Mouse (Mus musculus) MN1 (cell line): ENCODE measurements around the gene Slc4a3.

ENCODE experiments used
- DNase-seq: peaks from one replicate; pipeline ENCODE4 v3.0.0-alpha.2; 2016; ENCODE audit warnings: low spot score

Slc4a3 gene

GRCm38 (mm10) chr1:75521321-75522031 is 24.6 kb upstream of the Slc4a3 start, which contains the start of gene Stk11ip:
Gene Stk11ip, plus strand, starts transcription at chr1:75521529.
- DNase-seq: peak; percentile 92

DNA sequence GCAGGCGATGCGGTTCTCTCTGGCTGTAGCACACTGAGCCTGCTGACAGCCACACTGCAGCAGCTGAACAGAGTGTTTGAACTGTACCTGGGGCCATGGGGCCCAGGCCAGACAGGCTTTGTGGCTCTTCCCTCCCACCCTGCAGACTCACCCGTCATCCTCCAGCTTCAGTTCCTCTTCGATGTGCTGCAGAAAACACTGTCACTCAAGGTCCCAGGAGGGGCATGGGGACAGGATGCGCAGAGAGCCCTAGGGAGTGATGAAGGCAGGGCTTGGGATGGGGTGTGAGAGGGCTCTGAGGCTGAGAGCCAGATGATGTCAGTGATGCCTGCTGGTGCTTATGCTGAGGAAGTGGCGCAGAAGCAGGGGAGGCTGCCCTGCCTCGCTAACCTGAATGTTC is 21.4 kb upstream of the Slc4a3 start:
- DNase-seq: no peak

- DNase-seq: peak; percentile 66
These were observed 15.5 kb upstream of the Slc4a3 start for GRCm38 (mm10) chr1:75530546-75530945.

DNA sequence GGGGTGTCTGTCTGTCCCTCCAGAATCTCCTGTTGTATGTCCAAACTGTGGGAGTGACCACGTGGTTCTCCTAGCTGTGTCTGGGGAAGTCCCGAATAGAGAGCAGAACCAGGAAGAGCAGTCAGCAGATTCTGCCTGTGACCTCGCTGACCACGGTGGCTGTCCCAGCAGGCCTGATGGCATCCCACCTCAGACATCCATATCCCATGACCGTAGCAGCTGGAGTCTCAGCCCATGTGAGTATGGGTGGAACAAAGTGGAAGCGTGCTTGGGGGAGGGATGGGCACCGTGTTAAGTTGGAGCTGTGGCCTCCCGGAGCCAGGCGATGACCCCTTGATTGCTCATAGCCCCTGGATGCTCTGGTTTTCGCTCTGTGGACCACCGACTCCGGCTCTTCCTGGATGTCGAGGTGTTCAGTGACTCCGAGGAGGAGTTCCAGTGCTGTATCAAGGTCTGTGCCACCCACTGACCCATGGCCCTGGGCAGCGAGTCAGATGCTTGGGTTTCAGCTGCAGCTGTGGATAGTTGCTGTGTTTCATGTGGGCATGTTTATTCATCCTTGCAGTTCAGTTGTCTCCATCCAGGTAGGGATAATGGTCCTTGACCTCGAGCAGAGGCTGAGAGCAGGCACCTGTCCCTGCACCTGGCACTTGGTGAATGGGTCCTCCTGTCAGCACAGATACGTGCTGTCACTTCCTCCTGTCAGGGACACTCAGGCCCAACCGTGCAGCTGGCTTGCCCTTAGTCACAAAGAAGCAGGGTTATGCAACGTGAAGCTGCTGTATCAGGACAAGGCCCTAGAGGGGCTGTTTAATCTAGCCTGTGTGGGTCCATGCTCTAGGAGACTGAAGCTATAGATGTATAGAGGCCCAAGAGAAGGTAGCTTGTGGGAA is 13.5 kb upstream of the Slc4a3 start:
- DNase-seq: no peak

DNA sequence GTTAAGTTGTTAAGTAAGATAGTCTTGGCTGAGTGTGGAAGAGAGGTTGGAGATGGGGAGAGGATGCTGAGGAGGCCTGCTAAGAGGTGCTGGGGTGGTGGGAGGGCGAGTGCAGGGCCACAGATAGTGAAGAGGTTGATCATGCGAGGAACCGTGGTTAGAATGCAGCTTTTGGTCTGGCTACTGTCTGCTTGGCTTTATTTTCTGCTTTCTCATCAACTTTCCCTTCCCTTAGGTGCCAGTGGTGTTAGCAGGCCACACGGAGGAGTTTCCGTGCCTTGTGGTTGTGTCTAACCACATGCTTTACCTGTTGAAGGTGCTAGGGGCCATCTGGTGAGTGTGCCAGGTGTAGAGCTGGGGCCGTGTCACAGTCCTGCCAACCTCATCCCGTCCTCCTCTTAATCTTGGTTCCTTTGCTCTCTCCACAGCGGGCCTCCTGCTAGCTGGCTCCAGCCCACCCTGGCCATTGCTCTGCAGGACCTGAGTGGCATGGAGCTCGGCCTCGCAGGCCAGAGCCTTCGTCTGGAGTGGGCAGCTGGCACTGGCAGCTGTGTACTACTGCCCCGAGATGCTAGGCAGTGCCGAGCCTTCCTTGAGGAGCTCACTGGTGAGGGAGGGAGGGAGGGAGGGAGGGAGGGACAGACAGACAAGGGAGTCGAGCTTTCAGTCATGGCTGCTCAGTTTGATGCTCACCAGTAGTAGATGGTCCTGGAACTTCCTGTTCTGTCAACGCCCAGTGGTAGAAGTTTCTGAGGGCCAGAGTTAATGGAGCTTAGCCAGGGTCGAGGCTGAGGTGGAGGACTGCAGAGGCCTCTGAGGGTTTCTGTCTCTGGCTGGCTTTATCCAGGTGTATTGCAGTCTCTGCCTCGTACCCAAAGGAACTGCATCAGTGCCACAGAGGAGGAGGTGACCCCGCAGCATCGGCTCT is 12.5 kb upstream of the Slc4a3 start:
- DNase-seq: no peak

- DNase-seq: no peak
These were observed 8.5 kb upstream of the Slc4a3 start for GRCm38 (mm10) chr1:75537587-75537986.

DNA sequence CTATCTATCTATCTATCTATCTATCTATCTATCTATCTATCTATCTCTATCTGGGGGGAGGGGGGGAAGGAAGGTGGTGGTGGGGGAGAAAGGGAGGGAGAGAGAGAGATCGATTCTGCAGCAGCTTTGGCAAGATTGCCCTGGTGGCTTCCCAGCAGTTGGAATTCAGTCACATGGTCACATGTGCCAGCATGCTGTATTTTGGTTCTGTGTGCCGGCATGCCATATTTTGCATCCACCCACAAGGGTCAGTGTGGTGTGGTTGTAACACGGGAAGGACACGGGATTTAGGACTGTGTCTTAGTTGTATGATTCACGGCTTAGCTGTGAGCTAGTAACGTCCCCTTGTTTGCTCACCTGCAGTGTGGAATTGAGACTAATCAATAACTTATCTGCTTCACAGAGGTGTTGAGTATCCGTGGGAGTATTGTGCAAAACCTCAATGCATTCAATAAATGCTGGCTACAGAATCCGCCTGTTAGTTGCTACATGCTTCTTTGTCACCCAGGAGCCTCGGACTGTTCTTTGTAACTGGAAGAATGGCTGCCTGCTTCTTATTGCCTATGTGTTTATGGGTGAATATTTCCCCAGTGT is 7.4 kb upstream of the Slc4a3 start:
- no peak for DNase-seq

GRCm38 (mm10) chr1:75541496-75541895 is 4.6 kb upstream of the Slc4a3 start:
- no peak for DNase-seq

GRCm38 (mm10) chr1:75544351-75544750 is 1.7 kb upstream of the Slc4a3 start:
- no peak for DNase-seq

DNA sequence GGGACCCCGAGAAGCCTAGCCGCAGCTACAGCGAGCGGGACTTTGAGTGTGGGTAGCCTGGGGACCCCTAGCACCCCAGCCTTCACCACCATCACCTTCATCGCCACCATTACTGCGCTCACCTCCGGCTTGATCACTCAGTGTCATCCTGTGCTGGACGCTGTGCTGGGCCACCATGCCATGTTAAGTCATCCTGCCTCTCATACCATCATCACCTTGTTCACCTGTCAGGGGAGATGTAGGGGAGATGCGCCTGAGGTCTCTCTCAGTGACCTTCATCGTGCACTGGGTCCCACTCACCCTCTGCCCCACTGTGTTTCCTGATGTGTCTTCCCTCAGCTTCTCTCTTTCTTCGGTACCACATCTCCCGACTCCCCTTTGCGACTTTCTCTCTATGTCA is 1.3 kb downstream of the Slc4a3 start:
- DNase-seq: no peak

- no peak for DNase-seq
These were observed 2.0 kb downstream of the Slc4a3 start for GRCm38 (mm10) chr1:75548083-75548482.

GRCm38 (mm10) chr1:75548871-75549270 is 2.8 kb downstream of the Slc4a3 start:
- no peak for DNase-seq

- no peak for DNase-seq
These were observed 3.5 kb downstream of the Slc4a3 start for GRCm38 (mm10) chr1:75549289-75550279.

GRCm38 (mm10) chr1:75550586-75550985 is 4.5 kb downstream of the Slc4a3 start:
- no peak for DNase-seq

- no peak for DNase-seq
These were observed 9.6 kb downstream of the Slc4a3 start for GRCm38 (mm10) chr1:75555680-75556079.

GRCm38 (mm10) chr1:75556143-75556781 is 10.2 kb downstream of the Slc4a3 start:
- no peak for DNase-seq

- no peak for DNase-seq
These were observed 11.0 kb downstream of the Slc4a3 start for GRCm38 (mm10) chr1:75557041-75557440.

GRCm38 (mm10) chr1:75558388-75559178 is 12.5 kb downstream of the Slc4a3 start:
- DNase-seq: no peak
